Mouse (Mus musculus) lung, adult 2 months (tissue): ENCODE measurements around the gene Sgpp1.

ENCODE experiments used
- CTCF ChIP-seq: fragments of 200-500 bp; IDR thresholded peaks from 2 replicates; pipeline ENCODE4 v1.5.1; 2011; ENCODE audit warnings: mild to moderate bottlenecking, low read length, control low read depth; ENCODE audit not compliant: insufficient read depth
- POLR2A ChIP-seq: fragments of 200-500 bp; IDR thresholded peaks from 2 replicates; pipeline ENCODE4 v1.6.1; 2011; ENCODE audit warnings: low read depth, mild to moderate bottlenecking, control low read depth, low read length, borderline replicate concordance; ENCODE audit errors: extremely low read depth

DNA sequence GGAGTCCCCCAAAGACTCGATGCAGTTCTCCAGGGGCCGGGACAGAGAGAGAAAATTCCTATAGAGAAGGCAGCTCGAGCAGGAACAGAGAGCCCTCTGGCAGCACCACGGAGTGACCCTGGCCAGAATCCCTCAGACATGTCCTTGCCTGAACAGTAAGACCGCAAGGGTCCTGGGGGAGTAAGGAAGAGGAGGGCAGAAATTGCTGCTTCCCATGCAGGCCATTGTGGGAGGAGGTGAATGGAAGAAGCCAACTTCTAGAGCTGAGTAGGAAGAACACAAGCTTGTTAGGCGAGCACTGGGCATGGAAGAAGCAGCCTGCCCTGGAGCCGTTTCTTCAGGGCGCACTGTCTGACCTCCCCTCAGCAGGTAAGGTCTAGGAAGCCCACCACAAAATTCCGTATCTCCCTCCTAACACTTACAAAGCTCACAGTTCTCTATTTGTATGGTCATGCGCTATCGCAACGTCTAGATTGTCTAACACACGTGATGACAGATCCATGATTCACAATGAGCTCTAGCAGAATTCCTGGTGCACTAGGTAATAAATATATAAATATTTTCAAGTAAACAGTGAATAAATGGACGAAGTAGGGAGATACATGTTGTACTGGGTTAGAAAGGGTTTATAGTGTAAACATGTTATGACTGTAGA, 33.3 kb downstream of the Sgpp1 start:
- TF ChIP-seq POLR2A (no peak), CTCF (no peak)
